Mouse (Mus musculus): Measurements from ENCODE around the gene Med21. TPM values are rescaled to one million over a fixed set of nuclear protein-coding genes. Genes with fewer than 3 reads are reported as not detected.

The Med21 gene
- polyA plus RNA-seq (2012; rRNA removed), result 90.1 and 90.7 TPM in 2 replicates

GRCm38 (mm10) chr6:146642276-146643183 is at the start of gene Med21, which contains the start of gene Tm7sf3:
Gene Med21, plus strand, starts transcription at chr6:146642547.
Gene Tm7sf3, minus strand, starts transcription at chr6:146642824.

Other genes with a start within 250 kb of the Med21 start
- 1.4 and 1.7 TPM in 2 replicates for gene Itpr2, start 140.3 kb upstream of the Med21 start, polyA plus RNA-seq (2012; rRNA removed)
- gene Fgfr1op2, start 65.3 kb upstream of the Med21 start, polyA plus RNA-seq (2012; rRNA removed), result 42.0 and 42.1 TPM in 2 replicates
- gene Ints13, start 64.7 kb upstream of the Med21 start, polyA plus RNA-seq (2012; rRNA removed), result 76.3 and 81.9 TPM in 2 replicates
- 15.5 and 18.8 TPM in 2 replicates for gene Tm7sf3, start 277 bp downstream of the Med21 start, polyA plus RNA-seq (2012; rRNA removed)
- 7.4 and 7.8 TPM in 2 replicates for gene Stk38l, start 82.4 kb downstream of the Med21 start, polyA plus RNA-seq (2012; rRNA removed)
- 4.9 and 7.8 TPM in 2 replicates for gene Arntl2, start 153.5 kb downstream of the Med21 start, polyA plus RNA-seq (2012; rRNA removed)
- gene Smco2, start 207.6 kb downstream of the Med21 start, polyA plus RNA-seq (2012; rRNA removed), result not detected in 2 replicates
- gene Ppfibp1, start 245.9 kb downstream of the Med21 start, polyA plus RNA-seq (2012; rRNA removed), result 13.2 and 20.6 TPM in 2 replicates